Mouse (Mus musculus): Measurements from ENCODE around the gene Gm37240.

GRCm38 (mm10) chr3:84914284-84914683 lies 973.0 kb downstream of the Gm37240 start:
- TF ChIP-seq CTCF (IDR thresholded peaks at IDR 0.05; ENCODE audit: low read depth) (peak; percentile 67), EP300 (optimal IDR thresholded peaks at IDR 0.05) (no peak)
